Mouse (Mus musculus) ovary, postnatal 36 days (tissue): ENCODE measurements around the gene Kiz.

Experiments used
- DNase-seq: peaks from one replicate; pipeline ENCODE4 v3.0.0; 2022; ENCODE audit warnings: low spot score, mixed read lengths

The Kiz gene

GRCm38 (mm10) chr2:146975453-146976028, 119.9 kb downstream of the Kiz start:
- no peak for DNase-seq

DNA sequence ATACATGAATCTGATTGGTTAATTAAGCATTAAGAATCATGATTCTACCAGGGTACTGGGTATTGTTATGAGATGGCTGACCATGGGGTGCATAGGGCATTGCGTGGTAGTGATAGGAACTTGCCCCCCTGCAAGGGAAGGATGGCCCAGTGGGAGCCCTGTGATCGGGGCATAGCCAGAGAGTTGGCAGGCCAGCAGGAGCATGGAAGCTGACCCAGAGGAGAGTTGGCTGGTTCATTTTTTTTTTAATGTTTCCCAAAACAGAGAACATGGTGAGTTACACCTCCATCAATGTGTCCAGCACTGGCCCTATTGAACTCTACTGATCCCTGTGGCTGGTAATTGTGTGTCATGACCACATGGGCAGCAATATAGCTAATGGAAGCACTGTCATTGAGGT, 127.1 kb downstream of the Kiz start:
- DNase-seq: no peak

DNA sequence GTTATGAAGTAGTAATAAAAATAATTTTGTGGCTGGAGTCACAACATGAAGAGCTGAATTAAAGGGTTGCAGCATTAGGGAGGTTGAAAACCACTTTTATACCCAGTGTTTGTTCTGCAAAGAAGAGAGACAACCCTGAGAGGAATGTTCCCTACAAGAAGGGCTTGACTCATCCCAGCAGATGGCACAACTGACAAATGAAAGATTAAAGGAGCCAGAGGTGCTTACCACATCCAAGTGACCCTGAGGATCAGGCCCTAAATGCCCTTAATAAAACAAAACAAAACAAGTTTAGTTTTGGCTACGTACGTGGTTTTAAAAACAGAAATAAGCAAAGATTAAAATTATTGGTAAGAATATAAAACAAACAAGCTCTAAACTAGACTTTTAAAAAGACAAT, 129.2 kb downstream of the Kiz start:
- DNase-seq: no peak

GRCm38 (mm10) chr2:146985807-146986206, 130.1 kb downstream of the Kiz start:
- no peak for DNase-seq

GRCm38 (mm10) chr2:146986429-146986828, 130.8 kb downstream of the Kiz start:
- DNase-seq: no peak

DNA sequence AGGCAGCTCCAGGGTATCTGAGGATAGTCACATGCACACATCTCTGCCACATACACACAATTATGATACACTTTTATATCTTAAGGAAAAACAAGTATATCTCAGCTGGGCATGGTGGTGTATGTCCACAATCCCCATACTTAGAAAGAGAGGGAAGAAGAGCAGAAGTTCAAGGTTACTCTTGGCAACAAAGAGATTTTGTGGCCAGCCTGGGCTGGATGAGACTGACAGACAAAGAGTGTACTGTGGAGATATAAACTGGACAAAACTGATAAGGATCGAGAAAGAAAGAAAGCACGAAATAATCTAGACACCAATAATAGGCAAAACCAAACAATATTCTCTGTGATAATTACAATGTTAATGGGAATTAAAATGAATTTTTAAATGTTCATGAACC, 151.6 kb downstream of the Kiz start:
- no peak for DNase-seq

GRCm38 (mm10) chr2:147009084-147009483, 153.4 kb downstream of the Kiz start:
- DNase-seq: no peak

- no peak for DNase-seq
These were observed 154.5 kb downstream of the Kiz start for GRCm38 (mm10) chr2:147010141-147010540.

DNA sequence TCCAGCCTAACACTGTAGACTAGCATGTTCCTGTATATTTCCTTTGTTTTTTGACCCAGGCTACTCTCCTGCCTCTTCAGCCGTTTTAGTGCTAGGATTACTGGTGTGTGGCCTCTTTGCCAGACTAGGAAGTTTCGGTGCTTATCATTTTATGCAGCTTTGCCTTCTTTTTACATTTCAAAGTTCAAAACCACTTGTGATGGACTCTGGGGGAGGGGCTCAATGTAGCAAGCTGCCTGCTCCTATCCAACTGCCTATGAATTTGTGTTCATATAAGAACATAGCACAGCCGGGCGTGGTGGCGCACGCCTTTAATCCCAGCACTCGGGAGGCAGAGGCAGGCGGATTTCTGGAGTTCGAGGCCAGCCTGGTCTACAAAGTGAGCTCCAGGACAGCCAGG, 155.3 kb downstream of the Kiz start:
- DNase-seq: no peak

DNA sequence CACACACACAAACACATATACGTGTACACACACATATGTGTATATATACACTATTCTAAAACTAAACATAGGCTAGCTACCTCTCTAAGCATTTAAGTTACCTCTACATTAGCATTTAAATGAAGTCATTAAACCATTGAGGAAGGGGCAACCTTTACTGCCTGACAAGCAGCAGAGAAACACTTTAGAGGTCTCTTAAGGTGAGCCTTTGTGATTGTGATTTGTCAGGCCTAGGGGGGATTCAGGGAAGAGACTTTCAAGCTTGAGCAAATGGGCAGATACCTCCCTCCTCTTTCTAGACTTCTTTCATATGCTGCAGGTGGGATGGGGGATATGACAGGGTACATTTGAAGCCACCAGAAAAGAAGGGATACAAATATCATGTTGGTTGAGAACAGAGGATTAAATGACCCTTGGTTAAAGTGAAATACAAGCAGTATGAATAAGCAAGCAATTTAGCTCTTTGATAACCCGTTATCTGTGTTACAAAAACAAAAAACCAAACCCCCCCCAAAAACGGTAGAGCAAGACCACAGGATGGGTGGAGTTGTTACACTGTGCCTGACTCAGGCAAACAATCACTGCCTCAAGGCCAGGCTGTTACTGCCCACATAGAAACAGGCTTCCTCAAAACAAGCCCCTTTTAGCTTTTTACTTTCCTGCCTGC, 155.9 kb downstream of the Kiz start:
- DNase-seq: no peak

GRCm38 (mm10) chr2:147012141-147012622, 156.5 kb downstream of the Kiz start:
- no peak for DNase-seq

- DNase-seq: peak; percentile 92
These were observed 157.0 kb downstream of the Kiz start, which contains the start of gene Xrn2 for GRCm38 (mm10) chr2:147012623-147013184. Gene Xrn2, plus strand, starts transcription at chr2:147012996.

DNA sequence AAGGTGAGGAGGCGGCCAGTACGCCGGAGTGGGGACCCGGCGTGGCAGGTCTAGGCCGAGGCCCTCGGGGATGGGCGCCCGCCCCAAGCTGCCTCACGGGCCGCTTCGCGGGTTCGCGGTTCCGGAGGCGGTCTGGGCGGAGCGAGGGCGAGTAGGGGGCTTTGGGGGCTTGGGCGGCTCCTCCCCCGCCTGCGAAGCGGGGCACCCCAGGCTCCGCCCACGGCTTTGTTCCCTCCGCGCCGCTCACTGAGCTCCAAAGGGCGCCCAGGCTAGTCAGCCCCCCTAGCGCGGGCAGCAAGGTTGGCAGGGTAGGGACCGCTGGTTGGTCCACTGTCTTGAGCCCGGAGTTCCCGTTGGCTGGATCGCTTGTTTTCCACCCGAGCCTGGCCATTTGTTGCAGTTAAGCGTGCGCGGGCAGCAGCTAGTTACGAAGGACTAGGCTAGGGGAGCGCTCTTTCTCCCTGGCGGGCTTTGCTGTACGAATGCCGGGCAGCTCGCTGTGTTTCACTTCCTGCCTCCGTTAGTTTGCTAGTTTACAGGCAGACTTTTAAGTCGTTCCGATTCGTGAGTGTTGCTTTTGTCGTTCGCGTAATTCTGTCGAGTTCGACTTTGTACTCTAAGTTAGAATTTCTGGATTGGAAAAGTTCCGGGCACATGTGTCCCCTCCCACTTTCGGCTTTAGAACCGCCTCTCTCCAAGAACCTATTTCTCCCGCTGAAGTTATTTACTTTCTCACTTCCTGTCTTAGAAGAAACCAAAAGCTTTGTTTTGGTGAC, 157.7 kb downstream of the Kiz start:
- peak; percentile 74 for DNase-seq

DNA sequence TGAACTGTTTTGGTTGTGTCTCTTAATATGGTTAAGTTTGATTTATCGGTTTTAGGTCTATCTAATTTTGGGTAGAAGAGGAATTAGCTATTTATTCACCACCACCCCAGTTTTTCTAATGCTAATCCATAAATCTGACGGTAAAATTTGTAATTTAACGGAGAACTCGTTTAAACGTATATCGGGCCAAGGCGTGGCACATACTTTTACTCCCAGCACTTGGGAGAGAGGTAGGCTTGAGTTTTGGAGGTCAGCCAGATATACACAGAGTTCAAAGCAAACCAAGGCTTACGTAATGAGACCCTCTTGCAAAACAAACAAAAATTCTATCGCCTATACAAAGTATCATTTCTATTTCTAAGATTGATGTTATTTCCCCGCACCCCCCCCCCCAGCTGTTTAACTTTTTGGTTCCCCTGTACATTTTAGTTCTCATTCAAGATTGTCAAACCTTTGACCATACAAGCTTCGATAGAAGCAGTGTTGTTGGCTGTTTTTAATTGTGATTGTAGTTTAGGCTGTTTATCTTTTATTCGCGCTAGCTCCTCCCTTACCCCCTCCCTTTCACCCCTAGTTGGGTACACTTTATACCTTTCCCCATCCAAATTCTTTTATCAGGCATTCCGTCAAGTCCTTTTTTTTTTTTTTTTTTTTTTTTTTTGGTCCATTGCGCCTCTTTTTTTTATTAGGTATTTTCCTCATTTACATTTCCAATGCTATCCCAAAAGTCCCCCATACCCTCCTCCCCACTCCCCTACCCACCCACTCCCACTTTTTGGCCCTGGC, 158.6 kb downstream of the Kiz start:
- DNase-seq: no peak
